Mouse (Mus musculus) limb, embryonic 12.5 days (tissue): ENCODE results near the gene Rnpepl1. TPM values are rescaled to one million over a fixed set of nuclear protein-coding genes. Genes with fewer than 3 reads are reported as not detected.
A peak's percentile ranks its signal among the peaks of the same experiment; 100 is the strongest.

ENCODE experiments used
- ATAC-seq: fragments of 200-750 bp; cut with Nextera tagmentation; 2 replicates; pipeline ENCODE4 v1.8.0; 2017; ENCODE audit warnings: low read depth, moderate TSS enrichment; ENCODE audit not compliant: insufficient number of reproducible peaks, insufficient read depth, low FRiP score, low TSS enrichment
- H3K27ac ChIP-seq: fragments of 300-500 bp; sonication (generic); 2 replicates; pipeline ENCODE4 v1.5.1; 2016; ENCODE audit warnings: mild to moderate bottlenecking, moderate library complexity
- H3K27me3 ChIP-seq: fragments of 300-500 bp; sonication (generic); 2 replicates; pipeline ENCODE4 v1.6.1; 2016; ENCODE audit warnings: mild to moderate bottlenecking, moderate library complexity
- H3K36me3 ChIP-seq: fragments of 300-500 bp; sonication (generic); 2 replicates; pipeline ENCODE4 v1.6.1; 2016; ENCODE audit warnings: mild to moderate bottlenecking, moderate library complexity
- H3K4me1 ChIP-seq: fragments of 300-500 bp; sonication (generic); replicated peaks from 2 replicates; pipeline ENCODE4 v1.6.1; 2016
- H3K4me2 ChIP-seq: fragments of 300-500 bp; sonication (generic); 2 replicates; pipeline ENCODE4 v1.6.1; 2016; ENCODE audit warnings: mild to moderate bottlenecking, moderate library complexity
- H3K4me3 ChIP-seq: fragments of 300-500 bp; sonication (generic); replicated peaks from 2 replicates; pipeline ENCODE4 v1.5.1; 2016; ENCODE audit warnings: mild to moderate bottlenecking
- H3K9ac ChIP-seq: fragments of 300-500 bp; sonication (generic); replicated peaks from 2 replicates; pipeline ENCODE4 v1.6.1; 2016; ENCODE audit warnings: mild to moderate bottlenecking, moderate library complexity
- H3K9me3 ChIP-seq: fragments of 300-500 bp; sonication (generic); 2 replicates; pipeline ENCODE4 v1.6.1; 2016; ENCODE audit warnings: mild to moderate bottlenecking, moderate library complexity
- WGBS: fragments of 180-500 bp; shearing (Covaris S2); methylation state at CpG from one replicate; pipeline ENCODE4 v1.1.7; 2016; 5-methylcytosine and 5-hydroxymethylcytosine counted together
- polyA plus RNA-seq: library from polyadenylated mRNA; unstranded; fragments of >200 nt; fragmentation: Nextera tagmentation; extraction: Ambion mirVana; gene quantifications from 2 replicates; pipeline ENCODE4 v1.2.1, GENCODE M21; 2016

Rnpepl1 gene
- polyA plus RNA-seq, 1 experiment from 2014 or later = 38.1 TPM

DNA sequence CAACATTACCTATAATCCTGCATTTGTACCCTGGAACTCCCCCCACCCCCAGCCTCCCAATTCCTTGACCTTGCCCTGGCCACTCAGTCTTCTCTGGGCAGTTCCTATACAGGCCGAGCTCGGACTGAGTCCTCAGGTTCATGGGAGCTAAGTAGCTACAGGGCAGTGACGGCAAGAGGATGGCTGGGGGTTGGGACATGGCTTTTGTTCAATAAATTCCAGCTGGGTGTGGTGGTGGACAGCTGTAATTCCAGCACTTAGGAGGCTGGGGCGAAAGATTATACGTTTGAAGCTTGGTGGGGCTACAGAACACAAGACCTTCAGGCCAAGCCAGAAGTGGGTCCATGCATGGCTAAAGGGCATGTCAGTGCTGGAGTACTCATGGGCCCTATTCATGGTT, 30.5 kb upstream of the Rnpepl1 start:
- WGBS = 66% methylated on average over 5 of the region's 5 CpGs
- no peaks in the 10 kb centered on the region for H3K9me3 ChIP-seq
- ATAC-seq = no peak

GRCm38 (mm10) chr1:92881982-92882381, 28.6 kb upstream of the Rnpepl1 start:
- Histone ChIP-seq H3K4me2 (no peak overlapping the region), H3K4me3 (no peak overlapping the region), H3K9me3 (no peaks in the 10 kb centered on the region), H3K9ac (no peak overlapping the region), H3K36me3 (no peaks in the 10 kb centered on the region), H3K27me3 (no peaks in the 10 kb centered on the region; the same call in none of the 2 replicates), H3K27ac (no peak overlapping the region), H3K4me1 (no peaks in the 10 kb centered on the region)
- no peak for ATAC-seq
- WGBS = 93% methylated on average over 6 of the region's 6 CpGs

More for the DNA sequence above, 30.5 kb upstream of the Rnpepl1 start:
- H3K27me3 ChIP-seq = no peaks in the 10 kb centered on the region; the same call in 1 of the 2 replicates
- H3K4me2 ChIP-seq = no peak overlapping the region
- no peaks in the 10 kb centered on the region for H3K36me3 ChIP-seq
- H3K4me1 ChIP-seq = no peaks in the 10 kb centered on the region
- no peak overlapping the region for H3K4me3 ChIP-seq
- no peak overlapping the region for H3K9ac ChIP-seq
- no peak overlapping the region for H3K27ac ChIP-seq

GRCm38 (mm10) chr1:92888901-92889655, 21.5 kb upstream of the Rnpepl1 start:
- Histone ChIP-seq H3K9ac (no peak overlapping the region), H3K4me2 (no peak overlapping the region), H3K4me1 (no peaks in the 10 kb centered on the region), H3K9me3 (no peaks in the 10 kb centered on the region), H3K27me3 (no peaks in the 10 kb centered on the region; the same call in 1 of the 2 replicates), H3K36me3 (no peaks in the 10 kb centered on the region), H3K27ac (no peak overlapping the region), H3K4me3 (no peak overlapping the region)
- no peak for ATAC-seq
- 79% methylated on average over 7 of the region's 7 CpGs for WGBS

DNA sequence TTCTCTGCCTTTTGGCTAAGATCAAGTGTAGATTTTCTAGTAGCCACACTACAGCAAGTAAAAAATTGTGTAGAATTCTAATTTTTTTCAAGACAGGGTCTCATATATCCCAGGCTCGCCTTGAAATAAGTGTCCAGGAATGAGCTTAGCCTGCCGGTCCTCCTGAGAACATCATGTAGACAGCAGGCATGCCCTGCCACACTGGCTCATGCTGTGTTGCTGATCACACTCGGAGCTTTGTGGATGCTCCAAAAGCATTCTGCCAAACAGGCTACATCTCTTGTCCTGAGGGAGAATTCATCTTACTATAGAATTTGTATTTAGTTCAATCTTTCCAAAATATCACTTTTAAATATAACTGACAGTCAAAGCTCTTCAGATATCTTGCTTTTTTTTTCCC, 17.8 kb upstream of the Rnpepl1 start:
- no peaks in the 10 kb centered on the region for H3K9me3 ChIP-seq
- H3K4me2 ChIP-seq = no peak overlapping the region
- H3K9ac ChIP-seq = no peak overlapping the region
- H3K27ac ChIP-seq = no peak overlapping the region
- H3K4me3 ChIP-seq = no peak overlapping the region
- no peaks in the 10 kb centered on the region for H3K4me1 ChIP-seq
- WGBS = 65% methylated on average over 3 of the region's 3 CpGs
- H3K36me3 ChIP-seq = no peaks in the 10 kb centered on the region
- H3K27me3 ChIP-seq = no peaks in the 10 kb centered on the region
- ATAC-seq = no peak

DNA sequence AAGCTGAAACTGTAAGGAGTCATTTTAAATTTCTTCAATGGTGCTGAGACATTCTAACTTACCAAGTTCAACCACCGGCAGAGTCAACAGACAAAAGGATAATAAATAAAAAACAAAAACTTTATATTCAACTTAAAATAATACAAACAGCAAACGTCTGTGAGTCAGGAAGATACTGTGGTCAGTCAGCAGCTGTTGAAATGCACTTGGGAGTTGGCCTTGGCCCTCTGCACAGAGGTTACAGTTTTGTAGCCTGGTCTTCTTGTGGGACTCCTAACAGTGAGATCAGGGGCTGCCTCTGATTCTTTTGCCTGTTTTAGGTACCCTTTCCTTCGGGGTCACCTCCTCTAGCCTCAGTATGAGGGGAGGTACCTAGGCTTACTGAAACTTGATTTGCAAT, 16.7 kb upstream of the Rnpepl1 start:
- H3K4me2 ChIP-seq = no peak overlapping the region
- ATAC-seq = no peak
- no peaks in the 10 kb centered on the region for H3K9me3 ChIP-seq
- no peaks in the 10 kb centered on the region for H3K4me1 ChIP-seq
- H3K27ac ChIP-seq = no peak overlapping the region
- H3K9ac ChIP-seq = no peak overlapping the region
- H3K36me3 ChIP-seq = no peaks in the 10 kb centered on the region
- no peaks in the 10 kb centered on the region; the same call in 1 of the 2 replicates for H3K27me3 ChIP-seq
- H3K4me3 ChIP-seq = no peak overlapping the region
- 74% methylated on average over 3 of the region's 3 CpGs for WGBS

DNA sequence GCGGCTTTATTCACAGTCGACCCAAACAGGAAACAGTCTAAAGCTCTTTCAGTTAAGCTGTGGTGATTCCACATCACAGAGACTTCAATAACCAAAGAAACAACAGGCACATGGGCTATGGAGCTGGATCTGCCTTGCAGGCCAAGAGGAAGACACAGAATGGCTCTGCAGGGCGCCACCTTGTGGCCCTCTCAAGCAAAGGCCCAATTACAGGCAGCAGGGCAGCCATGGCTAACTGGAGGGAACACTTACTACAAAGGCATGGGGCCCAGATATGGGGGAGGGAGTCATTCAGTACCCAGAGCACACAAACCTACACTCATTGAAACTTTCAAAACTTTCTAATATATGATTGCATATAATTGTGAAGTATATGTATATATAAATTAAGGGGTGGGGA, 15.5 kb upstream of the Rnpepl1 start:
- Histone ChIP-seq H3K27ac (no peak overlapping the region), H3K4me1 (no peaks in the 10 kb centered on the region), H3K4me3 (no peak overlapping the region), H3K9me3 (no peaks in the 10 kb centered on the region), H3K4me2 (no peak overlapping the region), H3K9ac (no peak overlapping the region), H3K27me3 (peaks cover 5% of the 10 kb centered on the region; the same call in 1 of the 2 replicates), H3K36me3 (no peaks in the 10 kb centered on the region)
- ATAC-seq = 0 out of 2 replicates have a peak, but pooled peaks have one; percentile 37
- 12% methylated on average over 3 of the region's 3 CpGs for WGBS

- WGBS = 1% methylated on average over 15 of the region's 15 CpGs
- ATAC-seq = peak; percentile 34
- H3K9ac ChIP-seq = no peak within 1 kb of the TSS
These were observed 7.8 kb upstream of the Rnpepl1 start, which contains the start of gene Ankmy1 for GRCm38 (mm10) chr1:92902786-92903185. TSS of gene Ankmy1 (minus strand) at chr1:92902906.

GRCm38 (mm10) chr1:92903627-92904026, 7.0 kb upstream of the Rnpepl1 start:
- Histone ChIP-seq H3K4me1 (peaks cover 19% of the 10 kb centered on the region), H3K4me2 (no peak overlapping the region), H3K9me3 (no peaks in the 10 kb centered on the region), H3K27ac (no peak overlapping the region), H3K9ac (no peak overlapping the region), H3K36me3 (no peaks in the 10 kb centered on the region), H3K27me3 (peaks cover 10% of the 10 kb centered on the region; the same call in 1 of the 2 replicates), H3K4me3 (no peak overlapping the region)
- WGBS = 73% methylated on average over 4 of the region's 4 CpGs
- no peak for ATAC-seq

More at GRCm38 (mm10) chr1:92902786-92903185, 7.8 kb upstream of the Rnpepl1 start, which contains the start of gene Ankmy1:
- Histone ChIP-seq H3K36me3 (no peaks in the 10 kb centered on the region), H3K4me3 (peak within 1 kb of the TSS; percentile 31), H3K27ac (no peak within 1 kb of the TSS), H3K9me3 (no peaks in the 10 kb centered on the region), H3K4me1 (peaks cover 15% of the 10 kb centered on the region), H3K27me3 (peaks cover 10% of the 10 kb centered on the region; the same call in 1 of the 2 replicates), H3K4me2 (peak within 1 kb of the TSS; percentile 55)

- peaks cover 29% of the 10 kb centered on the region for H3K4me1 ChIP-seq
- H3K27me3 ChIP-seq = peaks cover 5% of the 10 kb centered on the region; the same call in 1 of the 2 replicates
- H3K9ac ChIP-seq = no peak overlapping the region
- H3K27ac ChIP-seq = no peak overlapping the region
- H3K4me2 ChIP-seq = no peak overlapping the region
- no peaks in the 10 kb centered on the region for H3K9me3 ChIP-seq
- no peak overlapping the region for H3K4me3 ChIP-seq
- H3K36me3 ChIP-seq = no peaks in the 10 kb centered on the region
- no peak for ATAC-seq
- 90% methylated on average over 2 of the region's 2 CpGs for WGBS
These were observed 4.8 kb upstream of the Rnpepl1 start for GRCm38 (mm10) chr1:92905703-92906310.

GRCm38 (mm10) chr1:92906779-92907631, 3.6 kb upstream of the Rnpepl1 start, which contains the start of gene Dusp28:
TSS of gene Dusp28 (plus strand) at chr1:92906981.
- under 1% methylated on average over 81 of the region's 81 CpGs for WGBS
- Histone ChIP-seq H3K9me3 (no peaks in the 10 kb centered on the region), H3K9ac (peak within 1 kb of the TSS; percentile 72), H3K27ac (peak within 1 kb of the TSS; percentile 92), H3K4me1 (peaks cover 38% of the 10 kb centered on the region), H3K27me3 (peaks cover 2% of the 10 kb centered on the region; the same call in 1 of the 2 replicates), H3K4me3 (peak within 1 kb of the TSS; percentile 76), H3K4me2 (peak within 1 kb of the TSS; percentile 73), H3K36me3 (no peaks in the 10 kb centered on the region)
- ATAC-seq = peak; percentile 84
